Mouse (Mus musculus) spleen, postnatal 4 days (tissue): Measurements from ENCODE around the gene Zmiz2.

ENCODE experiments used
- DNase-seq, 2 experiments: peaks; one replicate each; pipeline ENCODE4 v3.0.0; 2022; ENCODE audit warnings: low spot score in 2 of 2

Gene Zmiz2

GRCm38 (mm10) chr11:6395565-6395964 is 6.7 kb downstream of the Zmiz2 start:
- no peak for DNase-seq

- DNase-seq = peak in 1 of 2 experiments; percentile 55
These were observed 9.3 kb downstream of the Zmiz2 start for GRCm38 (mm10) chr11:6398141-6398540.

GRCm38 (mm10) chr11:6402515-6403510 is 13.9 kb downstream of the Zmiz2 start:
- peak; percentile 80 to 96 for DNase-seq

GRCm38 (mm10) chr11:6403830-6404405 is 15.0 kb downstream of the Zmiz2 start:
- peak in 1 of 2 experiments; percentile 58 for DNase-seq

GRCm38 (mm10) chr11:6404699-6405566 is 16.1 kb downstream of the Zmiz2 start:
- DNase-seq = no peak

- no peak for DNase-seq
These were observed 16.8 kb downstream of the Zmiz2 start for GRCm38 (mm10) chr11:6405591-6406081.

- DNase-seq = peak; percentile 19 to 65
These were observed 17.6 kb downstream of the Zmiz2 start for GRCm38 (mm10) chr11:6406251-6407161.

- DNase-seq = no peak
These were observed 18.3 kb downstream of the Zmiz2 start for GRCm38 (mm10) chr11:6407162-6407621.

- peak in 1 of 2 experiments; percentile 63 for DNase-seq
These were observed 21.3 kb downstream of the Zmiz2 start for GRCm38 (mm10) chr11:6410050-6410602.

- peak in 1 of 2 experiments; percentile 62 for DNase-seq
These were observed 21.9 kb downstream of the Zmiz2 start for GRCm38 (mm10) chr11:6410755-6411154.

GRCm38 (mm10) chr11:6411684-6412083 is 22.8 kb downstream of the Zmiz2 start:
- peak; percentile 72 to 90 for DNase-seq

GRCm38 (mm10) chr11:6413264-6413663 is 24.4 kb downstream of the Zmiz2 start:
- DNase-seq = peak in 1 of 2 experiments; percentile 13

GRCm38 (mm10) chr11:6414751-6415550 is 26.1 kb downstream of the Zmiz2 start, which contains the start of gene Ppia:
TSS of gene Ppia (plus strand) at chr11:6415443.
- DNase-seq = peak; percentile 15 to 63

GRCm38 (mm10) chr11:6415551-6416404 is 26.9 kb downstream of the Zmiz2 start:
- peak; percentile 99 to 100 for DNase-seq

GRCm38 (mm10) chr11:6416405-6417034 is 27.6 kb downstream of the Zmiz2 start:
- peak; percentile 80 to 90 for DNase-seq

- DNase-seq = no peak
These were observed 28.2 kb downstream of the Zmiz2 start for GRCm38 (mm10) chr11:6417069-6417468.

- no peak for DNase-seq
These were observed 28.6 kb downstream of the Zmiz2 start for GRCm38 (mm10) chr11:6417490-6417889.

GRCm38 (mm10) chr11:6418751-6419150 is 29.9 kb downstream of the Zmiz2 start:
- DNase-seq = no peak
